Mouse (Mus musculus) kidney, adult 2 months (tissue): ENCODE results near the gene Piga.

Source experiments
- CTCF ChIP-seq: fragments of 200-500 bp; conservative IDR thresholded peaks from 2 replicates; pipeline ENCODE4 v1.5.1; 2011; ENCODE audit warnings: low read depth, mild to moderate bottlenecking, control low read depth, low read length, moderate library complexity, mixed read lengths; ENCODE audit not compliant: insufficient read depth, insufficient read length
- POLR2A ChIP-seq: fragments of 200-500 bp; IDR thresholded peaks from one replicate; pipeline ENCODE4 v1.6.1; 2011; ENCODE audit warnings: low read depth, low read length, control low read depth

- no peak for TF ChIP-seq POLR2A
- TF ChIP-seq CTCF = no peak
Observed at GRCm38 (mm10) chrX:164447682-164448071, 28.1 kb downstream of the Piga start.
